Comparison of ENCODE assay signal across 8 mouse cellular contexts in genomic region chr11:59307422-59308163, GRCm38 (mm10). TPM values are rescaled to one million over a fixed set of nuclear protein-coding genes. Genes with fewer than 3 reads are reported as not detected.
DNase-seq lines count a peak whose midpoint lies in the region; ATAC-seq and TF ChIP-seq lines count a peak whose summit lies in the region.
"Had no signal": no experiment of that assay in that cellular context is flagged by ENCODE, and none has a peak within 500 bp of the region (broad histone marks: within the 10 kb centered on the region; RNA-seq: fewer than 3 reads in every experiment).

No protein-coding gene starts in this region.

- TF ChIP-seq POLR2A in myocyte (IDR thresholded peaks at IDR 0.05; ENCODE audit: insufficient read length, low read depth): no peak

- H3K27ac ChIP-seq in liver, embryonic 11.5 days (ENCODE audit: low read depth, low read length): no peak overlapping the region
- no peak overlapping the region for H3K27ac ChIP-seq in stomach, postnatal 0 days (replicated peaks)

- TF ChIP-seq EP300 in stomach, postnatal 0 days (optimal IDR thresholded peaks at IDR 0.05): no peak

- peaks cover 7% of the 10 kb centered on the region for H3K4me1 ChIP-seq in liver, embryonic 11.5 days (replicated peaks; ENCODE audit: control insufficient read depth, insufficient read depth, low read length)
- peaks cover 3% of the 10 kb centered on the region for H3K4me1 ChIP-seq in stomach, postnatal 0 days (replicated peaks; ENCODE audit: control insufficient read depth, insufficient read depth)

- no peaks in the 10 kb centered on the region for H3K36me3 ChIP-seq in liver, embryonic 11.5 days (ENCODE audit: control insufficient read depth, insufficient read depth, low read length)
- no peaks in the 10 kb centered on the region for H3K36me3 ChIP-seq in myocyte (ENCODE audit: control insufficient read depth, insufficient read depth)
- no peaks in the 10 kb centered on the region for H3K36me3 ChIP-seq in stomach, postnatal 0 days (ENCODE audit: control insufficient read depth, insufficient read depth, low read length)

- peaks cover 94% of the 10 kb centered on the region for H3K27me3 ChIP-seq in liver, embryonic 11.5 days (replicated peaks; ENCODE audit: control insufficient read depth, insufficient read depth, low read length)
- no peaks in the 10 kb centered on the region for H3K27me3 ChIP-seq in myocyte (ENCODE audit: control insufficient read depth, insufficient read depth, insufficient read length)
- H3K27me3 ChIP-seq in stomach, postnatal 0 days (ENCODE audit: control insufficient read depth, insufficient read depth, low read length): no peaks in the 10 kb centered on the region

- peak overlapping the region; percentile 50 for H3K4me3 ChIP-seq in liver, embryonic 11.5 days (ENCODE audit: low read depth, low read length)
- H3K4me3 ChIP-seq in myocyte: peak overlapping the region; percentile 36
- peak overlapping the region; percentile 70 for H3K4me3 ChIP-seq in stomach, postnatal 0 days (ENCODE audit: low read depth, low read length)

- peak; percentile 90 for TF ChIP-seq CTCF in stomach, postnatal 0 days (IDR thresholded peaks at IDR 0.05; ENCODE audit: low read depth)

- 3% methylated on average over 45 of the region's 45 CpGs for WGBS in liver, embryonic 11.5 days
- WGBS in stomach, postnatal 0 days: 2% methylated on average over 45 of the region's 45 CpGs

- peak overlapping the region; percentile 67 for H3ac ChIP-seq in myocyte (ENCODE audit: control insufficient read depth, insufficient read length)

- ATAC-seq in liver, embryonic 11.5 days (replicated peaks; ENCODE audit: low FRiP score): no peak
- ATAC-seq in stomach, postnatal 0 days (ENCODE audit: low FRiP score, low TSS enrichment): peak; percentile 76

- H3K4me2 ChIP-seq in liver, embryonic 11.5 days: peak overlapping the region; percentile 63
- peak overlapping the region; percentile 87 for H3K4me2 ChIP-seq in myocyte (ENCODE audit: low read depth)
- peak overlapping the region; percentile 90 for H3K4me2 ChIP-seq in stomach, postnatal 0 days (replicated peaks; ENCODE audit: low read depth)

- H3K9me3 ChIP-seq in liver, embryonic 11.5 days (ENCODE audit: control insufficient read depth, low read length): no peaks in the 10 kb centered on the region
- H3K9me3 ChIP-seq in stomach, postnatal 0 days (ENCODE audit: control insufficient read depth, low read length): no peaks in the 10 kb centered on the region

- no peak overlapping the region for H3K9ac ChIP-seq in liver, embryonic 11.5 days (ENCODE audit: low read depth, low read length)
- H3K9ac ChIP-seq in stomach, postnatal 0 days (ENCODE audit: low read length): peak overlapping the region; percentile 78

- DNase-seq in adrenal gland, postnatal 36 days: peak; percentile 88 to 91
- peak; percentile 87 for DNase-seq in embryo, embryonic 9.5 days (ENCODE audit: extremely low spot score)
- peak; percentile 77 to 80 for DNase-seq in heart, adult 9 months (ENCODE audit: low spot score in 2 of 2)
- DNase-seq in kidney, adult 9 months: peak; percentile 81
- peak; percentile 66 for DNase-seq in liver, embryonic 11.5 days (ENCODE audit: low spot score)
- peak; percentile 90 for DNase-seq in stomach, postnatal 0 days (ENCODE audit: low spot score)

- no peaks in the 10 kb centered on the region for H3K79me2 ChIP-seq in myocyte (ENCODE audit: control insufficient read depth, insufficient read depth)

TF ChIP-seq in myocyte, 11 proteins besides CTCF, POLR2A, EP300 and RAD21:
- no peak for TF ChIP-seq REST (IDR thresholded peaks at IDR 0.05; ENCODE audit: insufficient read depth, insufficient read length)
- no peak for TF ChIP-seq CEBPB (IDR thresholded peaks at IDR 0.05; ENCODE audit: insufficient read depth, poor library complexity, severe bottlenecking)
- TF ChIP-seq E2F4 (IDR thresholded peaks at IDR 0.05; ENCODE audit: insufficient read depth): no peak
- TF ChIP-seq TCF12 (IDR thresholded peaks at IDR 0.05; ENCODE audit: insufficient read depth, poor library complexity, severe bottlenecking): no peak
- no peak for TF ChIP-seq TCF3 (IDR thresholded peaks at IDR 0.05; ENCODE audit: insufficient read length, low read depth)
- TF ChIP-seq SRF (IDR thresholded peaks at IDR 0.05; ENCODE audit: control insufficient read depth, insufficient read length, low read depth): no peak
- peak in 2 of 3 experiments; percentile 50 to 78 for TF ChIP-seq MYOD1 (IDR thresholded peaks at IDR 0.05; ENCODE audit: control insufficient read depth in 1 of 3, insufficient read length in 2 of 3, low read depth in 2 of 3)
- TF ChIP-seq MAX (IDR thresholded peaks at IDR 0.05; ENCODE audit: low read depth): no peak
- TF ChIP-seq USF1 (IDR thresholded peaks at IDR 0.05; ENCODE audit: low read depth): no peak
- peak in 1 of 3 experiments; percentile 68 for TF ChIP-seq MYOG (IDR thresholded peaks at IDR 0.05; ENCODE audit: control insufficient read depth in 1 of 3, insufficient read depth in 1 of 3, insufficient read length in 2 of 3, low read depth in 2 of 3)
- no peak for TF ChIP-seq POLR2AphosphoS2 (IDR thresholded peaks at IDR 0.05; ENCODE audit: insufficient read length, low read depth)

RNA-seq across cellular contexts. Expression of gene Wnt9a, which starts 0.9 kb away (rescaled TPM):
- total RNA-seq in adrenal gland, postnatal 36 days (2021): 1 to 10 TPM; 1.3 to 1.5 TPM
- polyA plus RNA-seq in liver, embryonic 11.5 days (2014; fragmentation: Nextera tagmentation; extraction: Ambion mirVana): 0.56 and 0.82 TPM in 2 replicates
- 11.6 TPM for polyA plus RNA-seq in myocyte (2012; fragmentation: generic; extraction: Trizol)
- polyA plus RNA-seq in stomach, postnatal 0 days (2015; fragmentation: Nextera tagmentation; extraction: Ambion mirVana): 2.3 and 2.8 TPM in 2 replicates

RNA-seq across cellular contexts. Expression of gene Wnt3a, which starts 17.0 kb away (rescaled TPM):
- not detected for total RNA-seq in adrenal gland, postnatal 36 days (2021)
- polyA plus RNA-seq in liver, embryonic 11.5 days (2014; fragmentation: Nextera tagmentation; extraction: Ambion mirVana): not detected in 2 replicates
- not detected for polyA plus RNA-seq in myocyte (2012; fragmentation: generic; extraction: Trizol)
- 2.0 and 2.5 TPM in 2 replicates for polyA plus RNA-seq in stomach, postnatal 0 days (2015; fragmentation: Nextera tagmentation; extraction: Ambion mirVana)
- total RNA-seq: left cerebral cortex, postnatal 10 days had no signal
